Mouse (Mus musculus): ENCODE measurements at regions not wholly inside any gene's neighbourhood (a gene's known extent, or its start where the extent isn't known, plus 50 kb on each side); places are given as distances from the start of the nearest gene placed in this dataset.
A peak's percentile ranks its signal among the peaks of the same experiment; 100 is the strongest.

- H3K4me3 ChIP-seq (replicated peaks in 1 of 3; ENCODE audit: low read depth in 2 of 3, low read length in 2 of 3, poor library complexity in 1 of 3), result no peak overlapping the region
- H3K4me2 ChIP-seq (ENCODE audit: insufficient read depth, low read depth, poor library complexity, severe bottlenecking), result no peak overlapping the region
- no peaks in the 10 kb centered on the region for H3K27me3 ChIP-seq (replicated peaks)
- no peak for TF ChIP-seq POLR2A (IDR thresholded peaks at IDR 0.05; ENCODE audit: low read depth, low read length)
- no peak for TF ChIP-seq USF1 (IDR thresholded peaks at IDR 0.05; ENCODE audit: low read depth, low read length)
- no peak for TF ChIP-seq ETS1 (conservative IDR thresholded peaks at IDR 0.05; ENCODE audit: low read depth, low read length)
- no peak for TF ChIP-seq MEF2A (IDR thresholded peaks at IDR 0.05; ENCODE audit: borderline replicate concordance, low read depth, low read length)
- no peak for TF ChIP-seq RCOR1 (conservative IDR thresholded peaks at IDR 0.05; ENCODE audit: low read depth, low read length)
- no peak for TF ChIP-seq NELFE (IDR thresholded peaks at IDR 0.05; ENCODE audit: low read depth, low read length)
- TF ChIP-seq GABPA (IDR thresholded peaks at IDR 0.05; ENCODE audit: insufficient replicate concordance, low read depth, low read length), result no peak
- TF ChIP-seq CHD1 (IDR thresholded peaks at IDR 0.05; ENCODE audit: low read depth, low read length), result no peak
- no peak for TF ChIP-seq SMC3 (IDR thresholded peaks at IDR 0.05; ENCODE audit: low read depth, low read length)
- TF ChIP-seq PAX5 (IDR thresholded peaks at IDR 0.05; ENCODE audit: low read length), result no peak
- no peak for TF ChIP-seq ZKSCAN1 (IDR thresholded peaks at IDR 0.05; ENCODE audit: borderline replicate concordance, low read depth, low read length)
- H3K9me3 ChIP-seq (replicated peaks; ENCODE audit: low read length), result no peaks in the 10 kb centered on the region
- peaks cover 0 to 3% of the 10 kb centered on the region in 2 experiments for H3K36me3 ChIP-seq (replicated peaks in 1 of 2; ENCODE audit: control insufficient read depth in 1 of 2, insufficient read depth in 1 of 2, low read length in 1 of 2)
- H3K79me2 ChIP-seq (replicated peaks; ENCODE audit: control insufficient read depth, extremely low read depth, insufficient read depth, poor library complexity, severe bottlenecking), result no peaks in the 10 kb centered on the region
- no peak overlapping the region for H3K27ac ChIP-seq (ENCODE audit: insufficient read depth, low read depth)
- dilution Hi-C loops (cut with MboI; ENCODE audit: extremely low pct_ligation_motif_present, extremely low pct_unique_long_range_greater_than_20kb, low sequenced_read_pairs) (no loop called here), in situ Hi-C loops (cut with MboI; ENCODE audit: low pct_ligation_motif_present, low pct_unique_long_range_greater_than_20kb, low sequenced_read_pairs) (no loop called here)
- H3K4me1 ChIP-seq (ENCODE audit: control insufficient read depth in 1 of 2, insufficient read depth in 2 of 2), result peaks cover 0 to 8% of the 10 kb centered on the region in 2 experiments; a peak in 1 of 4 replicates
- H3K9ac ChIP-seq (ENCODE audit: insufficient read depth, low read depth), result no peak overlapping the region
- no peak for DNase-seq (ENCODE audit: extremely low read depth)
Observed at GRCm38 (mm10) chr2:75600511-75600910, 58.5 kb upstream of the Hnrnpa3 start.

- Histone ChIP-seq H3K27me3 (replicated peaks) (no peaks in the 10 kb centered on the region), H3K27ac (ENCODE audit: insufficient read depth, low read depth) (no peak overlapping the region), H3K4me3 (replicated peaks in 1 of 3; ENCODE audit: low read depth in 2 of 3, low read length in 2 of 3, poor library complexity in 1 of 3) (no peak overlapping the region), H3K4me2 (ENCODE audit: insufficient read depth, low read depth, poor library complexity, severe bottlenecking) (no peak overlapping the region), H3K36me3 (replicated peaks in 1 of 2; ENCODE audit: control insufficient read depth in 1 of 2, insufficient read depth in 1 of 2, low read length in 1 of 2) (peaks cover 0 to 3% of the 10 kb centered on the region in 2 experiments), H3K9ac (ENCODE audit: insufficient read depth, low read depth) (no peak overlapping the region), H3K9me3 (replicated peaks; ENCODE audit: low read length) (no peaks in the 10 kb centered on the region), H3K79me2 (replicated peaks; ENCODE audit: control insufficient read depth, extremely low read depth, insufficient read depth, poor library complexity, severe bottlenecking) (no peaks in the 10 kb centered on the region), H3K4me1 (ENCODE audit: control insufficient read depth in 1 of 2, insufficient read depth in 2 of 2) (peaks cover 5 to 29% of the 10 kb centered on the region in 2 experiments)
- dilution Hi-C loops (cut with MboI; ENCODE audit: extremely low pct_ligation_motif_present, extremely low pct_unique_long_range_greater_than_20kb, low sequenced_read_pairs), result no loop called here
- in situ Hi-C loops (cut with MboI; ENCODE audit: low pct_ligation_motif_present, low pct_unique_long_range_greater_than_20kb, low sequenced_read_pairs), result no loop called here
- no peak for DNase-seq (ENCODE audit: extremely low read depth)
- TF ChIP-seq CTCF (conservative IDR thresholded peaks at IDR 0.05 in 1 of 2, IDR thresholded peaks at IDR 0.05 in 1 of 2; ENCODE audit: low read depth in 2 of 2, low read length in 2 of 2) (peak in 1 of 2 experiments; percentile 47; a peak in 2 of 4 replicates), KAT2A (IDR thresholded peaks at IDR 0.05; ENCODE audit: insufficient replicate concordance, low read length) (no peak)
Observed at GRCm38 (mm10) chr2:75603175-75603871, 55.7 kb upstream of the Hnrnpa3 start.

DNA sequence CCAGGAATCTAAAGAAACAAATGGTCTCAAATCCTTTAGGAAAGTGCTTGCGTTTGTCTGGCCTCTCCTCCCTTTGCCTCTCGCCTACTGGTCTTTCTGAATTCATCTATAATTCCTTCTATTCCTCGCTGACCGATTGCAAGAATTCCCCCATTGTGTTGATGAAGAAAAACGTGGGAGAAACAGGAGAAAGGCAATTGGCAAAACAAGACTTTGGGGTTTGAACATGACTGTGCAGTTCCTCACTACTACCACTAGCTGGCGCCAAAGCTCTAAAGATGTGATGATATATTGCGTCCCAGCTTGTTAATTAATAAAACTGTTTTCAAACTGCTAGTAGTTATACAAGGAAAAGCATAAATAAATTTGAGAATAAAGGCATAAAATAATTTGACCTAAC lies 53.4 kb upstream of the Hnrnpa3 start:
- peak overlapping the region; percentile 47; the same call in 1 of the 2 replicates for H3K4me2 ChIP-seq (ENCODE audit: insufficient read depth, low read depth, poor library complexity, severe bottlenecking)
- H3K4me3 ChIP-seq (replicated peaks in 1 of 3; ENCODE audit: low read depth in 2 of 3, low read length in 2 of 3, poor library complexity in 1 of 3), result peak overlapping the region in 1 of 3 experiments; percentile 40
- no peaks in the 10 kb centered on the region for H3K9me3 ChIP-seq (replicated peaks; ENCODE audit: low read length)
- peak; percentile 67 for DNase-seq (ENCODE audit: extremely low read depth)
- no peaks in the 10 kb centered on the region for H3K27me3 ChIP-seq (replicated peaks)
- H3K4me1 ChIP-seq (ENCODE audit: control insufficient read depth in 1 of 2, insufficient read depth in 2 of 2), result peaks cover 5 to 29% of the 10 kb centered on the region in 2 experiments
- H3K36me3 ChIP-seq (replicated peaks in 1 of 2; ENCODE audit: control insufficient read depth in 1 of 2, insufficient read depth in 1 of 2, low read length in 1 of 2), result peaks cover 0 to 3% of the 10 kb centered on the region in 2 experiments
- H3K9ac ChIP-seq (ENCODE audit: insufficient read depth, low read depth), result no peak overlapping the region
- no peak overlapping the region for H3K27ac ChIP-seq (ENCODE audit: insufficient read depth, low read depth)
- dilution Hi-C loops (cut with MboI; ENCODE audit: extremely low pct_ligation_motif_present, extremely low pct_unique_long_range_greater_than_20kb, low sequenced_read_pairs), result no loop called here
- in situ Hi-C loops (cut with MboI; ENCODE audit: low pct_ligation_motif_present, low pct_unique_long_range_greater_than_20kb, low sequenced_read_pairs), result no loop called here
- H3K79me2 ChIP-seq (replicated peaks; ENCODE audit: control insufficient read depth, extremely low read depth, insufficient read depth, poor library complexity, severe bottlenecking), result no peaks in the 10 kb centered on the region
- TF ChIP-seq SMC3 (IDR thresholded peaks at IDR 0.05; ENCODE audit: low read depth, low read length) (peak; percentile 87), RCOR1 (conservative IDR thresholded peaks at IDR 0.05; ENCODE audit: low read depth, low read length) (no peak), TCF12 (IDR thresholded peaks at IDR 0.05; ENCODE audit: low read depth, low read length) (no peak), ZC3H11A (IDR thresholded peaks at IDR 0.05; ENCODE audit: low read depth, low read length) (peak; percentile 80), EP300 (IDR thresholded peaks at IDR 0.05; ENCODE audit: low read length) (no peak), IRF4 (IDR thresholded peaks at IDR 0.05; ENCODE audit: low read depth, low read length) (peak; percentile 36; the same call in 1 of the 2 replicates), ZKSCAN1 (IDR thresholded peaks at IDR 0.05; ENCODE audit: borderline replicate concordance, low read depth, low read length) (no peak), GABPA (IDR thresholded peaks at IDR 0.05; ENCODE audit: insufficient replicate concordance, low read depth, low read length) (no peak), NRF1 (IDR thresholded peaks at IDR 0.05; ENCODE audit: low read depth, low read length) (no peak), JUN (IDR thresholded peaks at IDR 0.05; ENCODE audit: insufficient read depth, low read depth, low read length) (no peak), RAD21 (IDR thresholded peaks at IDR 0.05; ENCODE audit: low read depth, low read length) (peak; percentile 99), ZNF384 (IDR thresholded peaks at IDR 0.05; ENCODE audit: low read depth, low read length) (no peak), ETS1 (conservative IDR thresholded peaks at IDR 0.05; ENCODE audit: low read depth, low read length) (no peak), JUND (conservative IDR thresholded peaks at IDR 0.05; ENCODE audit: low read depth, low read length) (no peak), MAX (IDR thresholded peaks at IDR 0.05; ENCODE audit: low read length) (no peak), MAZ (IDR thresholded peaks at IDR 0.05; ENCODE audit: low read depth, low read length) (no peak)
